Mouse (Mus musculus) hindbrain, embryonic 14.5 days (tissue): ENCODE data around the gene E130308A19Rik. TPM values are rescaled to one million over a fixed set of nuclear protein-coding genes. Genes with fewer than 3 reads are reported as not detected.

ENCODE experiments used
- ATAC-seq: fragments of 200-750 bp; cut with Nextera tagmentation; 2 replicates; pipeline ENCODE4 v1.8.0; 2017; ENCODE audit warnings: moderate number of reproducible peaks, mild to moderate bottlenecking, moderate TSS enrichment, moderate library complexity; ENCODE audit not compliant: low FRiP score
- DNase-seq: peaks from one replicate; pipeline ENCODE4 v3.0.0-alpha.2; 2015; ENCODE audit warnings: low spot score
- H3K27ac ChIP-seq: fragments of 300-500 bp; sonication (generic); 2 replicates; pipeline ENCODE4 v1.5.1; 2014; ENCODE audit warnings: mild to moderate bottlenecking, moderate library complexity
- H3K27me3 ChIP-seq: fragments of 300-500 bp; sonication (generic); 2 replicates; pipeline ENCODE4 v1.6.1; 2014; ENCODE audit warnings: mild to moderate bottlenecking, low read length, mixed read lengths; ENCODE audit not compliant: control insufficient read depth, insufficient read depth
- H3K36me3 ChIP-seq: fragments of 300-500 bp; sonication (generic); replicated peaks from 2 replicates; pipeline ENCODE4 v1.6.1; 2014; ENCODE audit not compliant: control insufficient read depth, insufficient read depth
- H3K4me1 ChIP-seq: fragments of 300-500 bp; sonication (generic); replicated peaks from 2 replicates; pipeline ENCODE4 v1.6.1; 2014; ENCODE audit warnings: antibody characterized with exemption, low read length, mixed read lengths; ENCODE audit not compliant: control insufficient read depth, insufficient read depth
- H3K4me2 ChIP-seq: fragments of 300-500 bp; sonication (generic); replicated peaks from 2 replicates; pipeline ENCODE4 v1.6.1; 2014; ENCODE audit warnings: mild to moderate bottlenecking, moderate library complexity
- H3K4me3 ChIP-seq: fragments of 300-500 bp; sonication (generic); replicated peaks from 2 replicates; pipeline ENCODE4 v1.5.1; 2014; ENCODE audit warnings: mild to moderate bottlenecking, low read length
- H3K9ac ChIP-seq: fragments of 300-500 bp; sonication (generic); 2 replicates; pipeline ENCODE4 v1.6.1; 2014
- H3K9me3 ChIP-seq: fragments of 300-500 bp; sonication (generic); 2 replicates; pipeline ENCODE4 v1.6.1; 2016; ENCODE audit warnings: low read length; ENCODE audit not compliant: control insufficient read depth
- WGBS: fragments of 180-500 bp; shearing (Covaris S2); extraction: QIAGEN DNeasy Blood & Tissue Kit; methylation state at CpG from one replicate; pipeline ENCODE4 v1.1.7; 2014; 5-methylcytosine and 5-hydroxymethylcytosine counted together
- polyA plus RNA-seq: library from polyadenylated mRNA; unstranded; fragments of >200 nt; fragmentation: Nextera tagmentation; extraction: Ambion mirVana; gene quantifications from 2 replicates; pipeline ENCODE4 v1.2.1, GENCODE M21; 2014

Gene E130308A19Rik
- polyA plus RNA-seq, 1 experiment from 2014 or later, result 59.9 TPM

- Histone ChIP-seq H3K27ac (no peak overlapping the region), H3K9me3 (no peaks in the 10 kb centered on the region), H3K4me1 (no peaks in the 10 kb centered on the region), H3K27me3 (no peaks in the 10 kb centered on the region), H3K36me3 (no peaks in the 10 kb centered on the region), H3K4me3 (no peak overlapping the region), H3K4me2 (no peak overlapping the region), H3K9ac (no peak overlapping the region)
- DNase-seq (no peak), ATAC-seq (no peak)
- WGBS, result 89% methylated on average over 12 of the region's 12 CpGs
Measured at GRCm38 (mm10) chr4:59726501-59726900, 100.5 kb downstream of the E130308A19Rik start.

DNA sequence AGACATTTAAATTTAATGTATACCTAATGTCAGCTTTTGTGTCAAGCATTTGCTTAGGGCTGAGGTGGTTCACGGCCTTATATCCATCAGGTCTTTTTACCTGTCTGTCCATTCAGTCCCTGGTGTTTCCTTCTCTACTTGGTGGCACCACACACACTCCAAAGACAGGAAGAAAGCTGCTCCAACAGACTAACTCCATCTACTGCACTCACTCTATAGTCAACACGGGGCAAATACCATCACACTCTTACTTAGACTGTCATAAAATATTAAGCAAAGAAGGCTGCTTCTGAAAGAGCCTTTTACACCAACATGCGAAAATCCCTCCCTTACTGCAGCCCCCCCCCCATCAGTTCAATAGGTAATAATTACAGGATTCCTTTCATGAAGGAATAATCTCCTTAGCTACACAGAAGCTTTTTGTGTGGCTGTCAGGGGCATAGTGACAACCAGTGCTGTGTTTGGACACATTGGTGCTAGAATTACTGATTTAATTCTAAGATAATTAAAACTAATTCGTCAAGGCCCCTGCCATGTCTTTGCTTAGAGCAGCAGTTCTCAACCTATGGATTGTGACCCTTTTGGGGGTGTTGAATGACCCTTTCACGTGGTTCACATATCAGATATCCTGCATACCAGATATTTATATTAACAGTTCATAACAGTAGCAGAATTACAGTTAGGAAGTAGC is 101.3 kb downstream of the E130308A19Rik start:
- Histone ChIP-seq H3K36me3 (no peaks in the 10 kb centered on the region), H3K4me3 (no peak overlapping the region), H3K27me3 (no peaks in the 10 kb centered on the region), H3K4me2 (no peak overlapping the region), H3K4me1 (no peaks in the 10 kb centered on the region), H3K9ac (no peak overlapping the region), H3K27ac (no peak overlapping the region), H3K9me3 (no peaks in the 10 kb centered on the region)
- no peak for DNase-seq
- peak; percentile 66; the same call in 1 of the 2 replicates for ATAC-seq
- 62% methylated on average over 5 of the region's 5 CpGs for WGBS

DNA sequence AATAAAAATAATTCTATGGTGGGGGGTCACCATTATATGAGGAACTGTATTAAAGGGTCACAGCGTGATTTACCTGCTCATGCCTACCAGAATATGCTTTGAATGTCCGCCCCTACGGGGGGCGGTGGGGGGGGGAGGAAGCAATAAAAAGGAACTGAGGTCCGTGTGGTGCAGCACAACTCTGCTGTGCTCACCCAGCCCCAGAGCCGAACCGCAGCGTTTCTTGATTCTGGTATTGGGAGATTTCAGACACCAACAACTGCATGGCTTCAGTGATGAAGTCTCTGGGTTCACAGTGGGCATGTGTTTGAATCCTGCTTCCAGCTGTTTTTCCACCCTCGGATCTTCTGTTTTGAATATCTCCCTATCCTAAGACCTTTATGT is 101.9 kb downstream of the E130308A19Rik start:
- 73% methylated on average over 9 of the region's 9 CpGs for WGBS
- ATAC-seq (peak; percentile 53; the same call in 1 of the 2 replicates), DNase-seq (no peak)
- Histone ChIP-seq H3K27me3 (no peaks in the 10 kb centered on the region), H3K36me3 (no peaks in the 10 kb centered on the region), H3K4me3 (no peak overlapping the region), H3K27ac (no peak overlapping the region), H3K9me3 (no peaks in the 10 kb centered on the region), H3K4me2 (no peak overlapping the region), H3K9ac (no peak overlapping the region), H3K4me1 (no peaks in the 10 kb centered on the region)

GRCm38 (mm10) chr4:59728839-59729238 is 102.8 kb downstream of the E130308A19Rik start:
- Histone ChIP-seq H3K9ac (no peak overlapping the region), H3K4me2 (no peak overlapping the region), H3K27ac (no peak overlapping the region), H3K4me1 (no peaks in the 10 kb centered on the region), H3K9me3 (no peaks in the 10 kb centered on the region), H3K36me3 (no peaks in the 10 kb centered on the region), H3K27me3 (no peaks in the 10 kb centered on the region), H3K4me3 (no peak overlapping the region)
- 93% methylated on average over 2 of the region's 2 CpGs for WGBS
- ATAC-seq, result no peak
- no peak for DNase-seq

DNA sequence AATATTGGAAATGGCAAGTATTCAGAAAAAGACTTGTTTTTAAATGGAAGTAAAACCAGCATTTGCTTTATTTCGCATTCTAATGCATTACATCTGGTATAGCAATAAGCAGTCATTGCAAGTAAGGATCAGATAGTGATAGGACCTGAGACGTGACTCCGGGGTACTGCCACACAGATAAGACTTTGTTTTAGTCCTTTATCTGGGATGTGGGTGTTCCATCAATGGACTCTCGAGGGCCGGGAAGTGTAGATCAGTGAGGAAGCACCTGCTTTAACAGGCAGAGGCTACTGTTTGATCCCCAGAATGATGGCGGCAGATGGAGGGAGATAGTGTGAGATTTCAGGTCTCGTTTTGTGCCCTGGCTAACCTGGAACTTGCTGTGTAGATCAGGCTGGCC is 105.5 kb downstream of the E130308A19Rik start:
- ATAC-seq, result no peak
- H3K9ac ChIP-seq, result no peak overlapping the region
- no peak for DNase-seq
- H3K4me3 ChIP-seq, result no peak overlapping the region
- no peak overlapping the region for H3K4me2 ChIP-seq
- H3K36me3 ChIP-seq, result no peaks in the 10 kb centered on the region
- H3K27me3 ChIP-seq, result no peaks in the 10 kb centered on the region
- WGBS, result 95% methylated on average over 7 of the region's 7 CpGs
- H3K27ac ChIP-seq, result no peak overlapping the region
- no peaks in the 10 kb centered on the region for H3K4me1 ChIP-seq
- no peaks in the 10 kb centered on the region for H3K9me3 ChIP-seq

GRCm38 (mm10) chr4:59739321-59739720 is 113.3 kb downstream of the E130308A19Rik start:
- DNase-seq (no peak), ATAC-seq (no peak)
- Histone ChIP-seq H3K27me3 (no peaks in the 10 kb centered on the region), H3K4me2 (no peak overlapping the region), H3K4me1 (no peaks in the 10 kb centered on the region), H3K4me3 (no peak overlapping the region), H3K36me3 (no peaks in the 10 kb centered on the region), H3K9me3 (no peaks in the 10 kb centered on the region), H3K9ac (no peak overlapping the region), H3K27ac (no peak overlapping the region)
- WGBS, result 99% methylated on average over 4 of the region's 4 CpGs

GRCm38 (mm10) chr4:59739882-59740281 is 113.9 kb downstream of the E130308A19Rik start:
- Histone ChIP-seq H3K9ac (no peak overlapping the region), H3K4me2 (no peak overlapping the region), H3K27me3 (no peaks in the 10 kb centered on the region), H3K4me1 (no peaks in the 10 kb centered on the region), H3K36me3 (no peaks in the 10 kb centered on the region; the same call in 1 of the 2 replicates), H3K27ac (no peak overlapping the region), H3K9me3 (no peaks in the 10 kb centered on the region), H3K4me3 (no peak overlapping the region)
- WGBS, result 89% methylated on average over 2 of the region's 2 CpGs
- no peak for ATAC-seq
- no peak for DNase-seq

DNA sequence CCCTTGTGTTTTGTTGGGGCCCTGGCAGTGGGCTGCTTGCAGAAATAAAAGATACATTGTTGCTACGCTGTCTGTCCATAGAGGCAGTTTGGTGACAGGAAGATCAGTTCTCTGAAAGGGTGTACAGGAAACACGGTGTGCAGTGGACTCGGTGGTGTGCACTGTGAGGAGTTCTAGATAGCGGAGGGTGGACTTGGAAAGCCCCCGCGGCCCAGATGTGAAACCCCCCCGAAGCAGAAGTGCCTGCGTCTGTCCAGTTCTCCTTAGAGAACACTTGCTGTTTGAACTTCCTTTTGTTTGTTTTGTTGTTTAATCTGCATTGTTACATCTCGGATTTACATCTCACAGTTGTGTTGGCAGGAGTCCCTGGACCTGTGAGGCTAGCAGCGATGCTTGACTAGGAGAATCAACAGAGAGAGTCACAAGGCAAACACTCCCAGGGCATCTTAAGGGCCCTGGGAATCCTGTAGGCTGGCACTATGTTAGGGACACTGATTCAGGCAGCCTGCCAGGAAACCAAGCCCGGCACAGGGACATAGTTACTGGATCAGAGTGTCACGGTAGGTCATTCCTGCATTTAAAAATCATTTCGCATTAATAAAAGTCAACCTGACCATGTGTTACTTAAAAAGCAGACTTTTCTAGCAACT is 127.6 kb downstream of the E130308A19Rik start:
- Histone ChIP-seq H3K4me1 (no peaks in the 10 kb centered on the region), H3K27ac (no peak overlapping the region), H3K4me3 (no peak overlapping the region), H3K9me3 (no peaks in the 10 kb centered on the region), H3K27me3 (no peaks in the 10 kb centered on the region), H3K4me2 (no peak overlapping the region), H3K36me3 (peaks cover 17% of the 10 kb centered on the region), H3K9ac (no peak overlapping the region)
- DNase-seq (no peak), ATAC-seq (no peak)
- 64% methylated on average over 13 of the region's 13 CpGs for WGBS

DNA sequence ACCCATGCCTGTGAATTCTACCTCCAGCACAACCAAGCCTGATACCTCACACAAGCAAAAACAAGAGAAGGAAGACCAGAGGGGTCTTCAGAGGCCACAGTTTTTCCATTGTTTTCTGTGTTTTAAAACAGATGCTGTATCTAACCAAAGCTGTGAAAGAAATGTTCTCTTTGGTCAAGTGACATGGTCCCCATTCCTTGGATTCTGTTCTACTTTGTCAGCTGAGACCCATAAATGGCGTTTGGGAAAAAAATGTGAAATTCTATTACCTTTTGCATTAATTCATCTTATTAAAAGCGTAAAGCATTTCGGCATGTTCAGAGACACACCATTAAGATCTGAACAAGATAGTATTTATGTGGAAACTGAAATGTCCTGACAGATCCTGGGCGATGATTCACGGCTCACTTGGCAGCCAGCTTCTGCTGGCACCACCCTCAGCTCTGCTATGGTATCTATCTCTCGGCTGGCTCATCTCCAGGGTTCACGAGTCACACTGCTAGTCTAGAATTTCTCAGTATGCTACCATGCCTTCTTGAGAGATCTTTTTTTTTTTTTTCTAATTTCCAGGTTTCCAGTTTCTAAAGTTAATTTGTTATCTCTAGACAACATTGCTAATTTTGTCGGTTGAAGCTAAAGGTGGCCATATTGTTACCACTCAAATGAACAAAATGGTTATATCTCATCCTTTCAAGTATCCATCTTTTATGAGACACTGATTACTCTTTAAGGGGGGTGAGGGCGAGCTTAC is 130.5 kb downstream of the E130308A19Rik start:
- peaks cover 6% of the 10 kb centered on the region; the same call in 1 of the 2 replicates for H3K4me1 ChIP-seq
- H3K27ac ChIP-seq, result no peak overlapping the region
- no peaks in the 10 kb centered on the region for H3K27me3 ChIP-seq
- H3K4me3 ChIP-seq, result no peak overlapping the region
- H3K36me3 ChIP-seq, result peaks cover 17% of the 10 kb centered on the region
- no peaks in the 10 kb centered on the region for H3K9me3 ChIP-seq
- DNase-seq (no peak), ATAC-seq (no peak)
- no peak overlapping the region for H3K9ac ChIP-seq
- no peak overlapping the region for H3K4me2 ChIP-seq
- WGBS, result 71% methylated on average over 9 of the region's 9 CpGs
